28 mouse cellular contexts compared by ENCODE assay signal in the genomic region with DNA sequence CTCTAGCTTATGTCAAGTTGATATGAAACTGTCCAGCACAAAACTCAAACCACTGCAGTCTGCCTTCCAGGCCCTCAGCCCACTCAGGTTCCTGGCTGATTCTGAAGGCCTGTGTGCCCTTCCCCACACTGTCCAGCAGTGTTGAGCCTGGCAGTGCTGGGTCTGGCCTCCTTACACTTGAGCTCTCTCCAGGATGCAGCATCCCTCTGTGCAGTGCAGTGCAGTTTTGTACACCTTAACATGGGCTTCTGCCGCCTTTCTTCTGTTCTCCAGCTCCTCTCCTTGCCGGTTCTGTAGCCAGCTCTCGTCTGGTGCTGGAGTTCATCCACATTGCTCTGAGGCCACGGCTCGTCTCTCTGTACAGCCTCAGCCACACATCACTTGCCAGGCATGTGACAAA.
DNase-seq lines count a peak whose midpoint lies in the region; ATAC-seq and TF ChIP-seq lines count a peak whose summit lies in the region.
"Had no signal": no experiment of that assay in that cellular context is flagged by ENCODE, and none has a peak within 500 bp of the region (broad histone marks: within the 10 kb centered on the region; RNA-seq: fewer than 3 reads in every experiment).

No protein-coding gene starts in this region.

- intact Hi-C loops in heart, postnatal 14 days (cut with DNase I), result no loop called here
- intact Hi-C loops in heart, postnatal 25 days (cut with DNase I), result no loop called here

- H3K4me3 ChIP-seq in heart, embryonic 14.5 days (ENCODE audit: control insufficient read depth in 1 of 2, insufficient read depth in 1 of 2, low read depth in 1 of 2, low read length in 2 of 2), result no peak overlapping the region
- H3K4me3 ChIP-seq in megakaryocyte, embryonic 14.5 days (replicated peaks), result peak overlapping the region; percentile 14
- H3K4me3 ChIP-seq in bone marrow macrophage, adult 2 months (ENCODE audit: insufficient read depth, low read length), result no peak overlapping the region
- H3K4me3 ChIP-seq: erythroblast, embryonic 14.5 days; hindbrain, embryonic 15.5 days; liver, embryonic 12.5 days; midbrain, embryonic 12.5 days had no signal

- ATAC-seq in heart, embryonic 14.5 days (ENCODE audit: insufficient number of reproducible peaks, insufficient read depth, low FRiP score, low read depth), result no peak
- no peak for ATAC-seq in megakaryocyte, adult 5-6 weeks (ENCODE audit: poor library complexity, severe bottlenecking)
- ATAC-seq: forebrain, embryonic 16.5 days; intestine, postnatal 0 days; liver, embryonic 12.5 days; liver, postnatal 0 days had no signal

- peak overlapping the region; percentile 28 to 57 for H3K27ac ChIP-seq in heart, embryonic 14.5 days (replicated peaks in 1 of 2; ENCODE audit: control insufficient read depth in 1 of 2, insufficient read depth in 1 of 2, low read depth in 2 of 2, low read length in 2 of 2)
- peak overlapping the region; percentile 77 for H3K27ac ChIP-seq in bone marrow macrophage, adult 2 months (ENCODE audit: insufficient read depth, low read depth, low read length)
- H3K27ac ChIP-seq: hindbrain, embryonic 15.5 days; liver, embryonic 12.5 days; midbrain, embryonic 12.5 days had no signal

- no peak for TF ChIP-seq CTCF in bone marrow macrophage, adult 2 months (IDR thresholded peaks at IDR 0.05; ENCODE audit: low read depth, low read length)

- 53% methylated on average over 5 of the region's 5 CpGs for WGBS in heart, embryonic 14.5 days

- H3K9ac ChIP-seq in heart, embryonic 14.5 days (ENCODE audit: low read length), result 0 out of 2 replicates have a peak overlapping the region, but pooled peaks have one; percentile 16
- H3K9ac ChIP-seq: hindbrain, embryonic 15.5 days; liver, embryonic 12.5 days; liver, postnatal 0 days; midbrain, embryonic 12.5 days had no signal

- H3K4me2 ChIP-seq in heart, embryonic 14.5 days (ENCODE audit: low read length), result 0 out of 2 replicates have a peak overlapping the region, but pooled peaks have one; percentile 13
- H3K4me2 ChIP-seq: hindbrain, embryonic 15.5 days; liver, embryonic 12.5 days; midbrain, embryonic 12.5 days had no signal

- no peaks in the 10 kb centered on the region for H3K36me3 ChIP-seq in heart, embryonic 14.5 days (ENCODE audit: control insufficient read depth, insufficient read depth, low read length)
- no peaks in the 10 kb centered on the region for H3K36me3 ChIP-seq in megakaryocyte, embryonic 14.5 days (replicated peaks; ENCODE audit: low read length)
- H3K36me3 ChIP-seq: G1E; hindbrain, embryonic 15.5 days; liver, embryonic 12.5 days had no signal

- H3K4me1 ChIP-seq in heart, embryonic 14.5 days (ENCODE audit: control insufficient read depth in 2 of 2, insufficient read depth in 2 of 2, low read length in 2 of 2), result peaks cover 9 to 23% of the 10 kb centered on the region in 2 experiments
- peaks cover 33% of the 10 kb centered on the region for H3K4me1 ChIP-seq in megakaryocyte, embryonic 14.5 days
- peaks cover 44% of the 10 kb centered on the region for H3K4me1 ChIP-seq in bone marrow macrophage, adult 2 months (ENCODE audit: control insufficient read depth, insufficient read depth, low read length)
- H3K4me1 ChIP-seq: hindbrain, embryonic 15.5 days; midbrain, embryonic 12.5 days had no signal

- DNase-seq in heart, adult 11 months, result peak; percentile 56
- DNase-seq in heart, postnatal 14 days, result no peak
- DNase-seq in heart, postnatal 25 days (ENCODE audit: low spot score), result no peak
- DNase-seq in lung, postnatal 25 days (ENCODE audit: low spot score), result no peak
- DNase-seq: adrenal gland, postnatal 10 days; cerebellum, adult 18-20 months; cerebellum, postnatal 10 days; heart, postnatal 4 days; kidney, adult 9 months; kidney, postnatal 10 days; layer of hippocampus, postnatal 36 days; left cerebral cortex, postnatal 4 days; liver, postnatal 0 days; lung, postnatal 4 days; retina, postnatal 1 day; right cerebral cortex, postnatal 14 days; thymus, postnatal 14 days had no signal

- H3K27me3 ChIP-seq in heart, embryonic 14.5 days (ENCODE audit: control insufficient read depth, insufficient read depth, low read length), result no peaks in the 10 kb centered on the region
- H3K27me3 ChIP-seq in megakaryocyte, embryonic 14.5 days (replicated peaks), result peaks cover 8% of the 10 kb centered on the region
- H3K27me3 ChIP-seq: hindbrain, embryonic 15.5 days; liver, embryonic 12.5 days; midbrain, embryonic 12.5 days had no signal

- no peak for TF ChIP-seq POLR2A in bone marrow macrophage, adult 2 months (IDR thresholded peaks at IDR 0.05; ENCODE audit: borderline replicate concordance, low read depth, low read length)

- no peaks in the 10 kb centered on the region for H3K9me3 ChIP-seq in heart, embryonic 14.5 days (ENCODE audit: control insufficient read depth, low read length)
- peaks cover 8% of the 10 kb centered on the region for H3K9me3 ChIP-seq in megakaryocyte, embryonic 14.5 days
- H3K9me3 ChIP-seq: G1E; hindbrain, embryonic 15.5 days; liver, embryonic 12.5 days; midbrain, embryonic 12.5 days had no signal
